Mouse (Mus musculus) kidney, adult 2 months (tissue): Measurements from ENCODE around the gene Jmjd1c.

ENCODE experiments used
- CTCF ChIP-seq: fragments of 200-500 bp; conservative IDR thresholded peaks from 2 replicates; pipeline ENCODE4 v1.5.1; 2011; ENCODE audit warnings: low read depth, mild to moderate bottlenecking, control low read depth, low read length, moderate library complexity, mixed read lengths; ENCODE audit not compliant: insufficient read depth, insufficient read length
- POLR2A ChIP-seq: fragments of 200-500 bp; IDR thresholded peaks from one replicate; pipeline ENCODE4 v1.6.1; 2011; ENCODE audit warnings: low read depth, low read length, control low read depth

DNA sequence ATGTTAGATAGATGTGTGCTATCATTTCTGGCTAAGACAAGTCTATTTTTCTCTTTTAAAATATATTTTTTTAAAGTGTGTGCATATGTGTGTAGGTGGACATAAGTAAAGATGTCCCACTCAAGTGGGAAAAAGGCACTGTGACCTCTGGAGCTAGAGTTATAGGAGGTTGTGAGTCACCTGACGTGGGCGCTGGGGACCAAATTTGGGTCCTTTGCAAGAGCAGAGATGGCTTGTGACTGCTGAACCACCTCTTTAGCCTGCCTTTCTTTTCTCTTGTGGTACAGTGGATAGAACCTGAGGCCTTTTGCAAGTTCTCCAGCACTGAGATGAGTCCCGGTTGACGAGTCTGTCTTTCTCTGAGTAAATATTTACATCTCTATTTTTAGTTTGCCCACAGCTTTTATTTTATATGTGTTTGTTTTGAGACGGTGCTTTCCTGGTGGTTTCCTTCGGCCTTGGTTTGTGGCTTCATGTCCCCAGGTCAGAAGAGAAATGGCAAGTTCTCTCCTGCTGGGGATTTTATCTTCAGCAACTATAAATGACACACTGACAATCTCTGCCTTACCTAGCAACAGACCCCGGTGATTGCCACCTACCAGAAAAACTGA, 30.5 kb upstream of the Jmjd1c start:
- TF ChIP-seq CTCF = no peak
- TF ChIP-seq POLR2A = no peak
